Mouse (Mus musculus) embryonic fibroblast, embryonic 13.5 days (primary cell): Measurements from ENCODE around the gene Btbd1.

Source experiments
- CTCF ChIP-seq: IDR thresholded peaks from 2 replicates; pipeline ENCODE4 v1.5.1; 2011; ENCODE audit warnings: mild to moderate bottlenecking, control low read depth, low read length, moderate library complexity, borderline replicate concordance; ENCODE audit not compliant: insufficient read depth
- POLR2A ChIP-seq: IDR thresholded peaks from 2 replicates; pipeline ENCODE4 v1.6.1; 2011; ENCODE audit warnings: low read depth, mild to moderate bottlenecking, control low read depth, low read length, moderate library complexity

DNA sequence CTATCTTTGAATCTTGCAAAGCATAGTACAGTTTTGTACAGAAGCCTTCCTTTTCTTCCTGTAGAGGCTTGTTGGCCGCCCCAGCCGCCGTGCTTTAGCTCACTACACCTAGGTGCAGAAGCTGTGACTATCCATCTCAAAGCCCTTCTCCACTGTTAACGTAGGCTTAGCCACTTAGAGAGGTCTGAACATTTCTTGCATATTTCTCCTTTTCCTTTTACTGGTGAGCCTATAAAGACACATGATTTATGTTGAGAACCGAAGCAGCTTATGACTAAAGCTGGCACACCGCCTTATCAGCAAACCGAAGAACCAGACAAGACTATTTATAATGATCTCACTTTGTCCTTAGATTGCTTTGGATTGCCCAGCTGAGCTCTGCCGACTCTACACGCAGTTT lies 46.1 kb upstream of the Btbd1 start:
- TF ChIP-seq CTCF, result no peak
- no peak for TF ChIP-seq POLR2A
